Mouse (Mus musculus) neural tube, embryonic 10.5 days (tissue): ENCODE measurements at regions not wholly inside any gene's neighbourhood (a gene's known extent, or its start where the extent isn't known, plus 50 kb on each side); places are given as distances from the start of the nearest gene placed in this dataset.

Source experiments
- DNase-seq: peaks from one replicate; pipeline ENCODE4 v3.0.0-alpha.2; 2017; ENCODE audit warnings: low spot score; ENCODE audit errors: extremely low spot score

GRCm38 (mm10) chr5:118879808-118880478, 319.5 kb downstream of the Med13l start:
- peak; percentile 63 for DNase-seq

DNA sequence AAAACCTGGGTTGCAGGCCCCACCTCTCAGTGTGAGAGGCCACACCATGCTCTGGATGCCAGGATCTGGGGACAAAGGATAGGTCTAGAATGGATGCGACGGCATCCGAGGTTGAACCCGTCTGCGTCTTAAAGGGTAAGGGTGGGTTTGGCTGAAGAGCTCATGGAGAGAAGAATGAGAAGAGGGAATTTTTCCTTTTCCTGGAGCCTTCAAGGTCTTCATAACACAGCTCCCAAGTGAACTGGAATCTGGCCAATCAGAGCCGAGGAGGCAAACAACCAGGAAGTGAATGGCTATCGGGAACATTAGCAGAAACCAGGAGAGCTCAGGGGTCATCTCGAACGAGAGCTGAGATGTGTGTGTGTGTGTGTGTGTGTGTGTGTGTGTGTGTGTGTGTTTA, 320.1 kb downstream of the Med13l start:
- no peak for DNase-seq

DNA sequence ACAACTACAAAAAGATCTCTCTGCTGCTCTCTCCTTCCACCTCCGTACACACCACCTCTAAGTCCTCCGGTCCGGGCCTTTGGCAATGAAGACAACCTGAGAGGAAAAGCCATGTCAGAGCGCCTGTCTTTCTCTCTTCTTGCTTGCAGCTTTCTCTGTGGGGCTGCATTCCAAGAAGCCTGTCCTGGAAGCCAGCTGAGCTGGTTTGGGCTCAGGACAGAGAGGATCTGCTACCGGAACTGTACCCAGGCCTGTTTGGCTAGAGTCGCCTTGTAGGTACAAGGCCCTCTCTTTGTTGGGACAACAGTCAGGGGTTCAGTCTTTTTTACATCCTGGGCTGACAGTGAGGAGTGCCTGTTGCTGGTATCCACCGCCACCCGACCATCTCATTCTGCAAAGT, 321.4 kb downstream of the Med13l start:
- DNase-seq, result no peak

DNA sequence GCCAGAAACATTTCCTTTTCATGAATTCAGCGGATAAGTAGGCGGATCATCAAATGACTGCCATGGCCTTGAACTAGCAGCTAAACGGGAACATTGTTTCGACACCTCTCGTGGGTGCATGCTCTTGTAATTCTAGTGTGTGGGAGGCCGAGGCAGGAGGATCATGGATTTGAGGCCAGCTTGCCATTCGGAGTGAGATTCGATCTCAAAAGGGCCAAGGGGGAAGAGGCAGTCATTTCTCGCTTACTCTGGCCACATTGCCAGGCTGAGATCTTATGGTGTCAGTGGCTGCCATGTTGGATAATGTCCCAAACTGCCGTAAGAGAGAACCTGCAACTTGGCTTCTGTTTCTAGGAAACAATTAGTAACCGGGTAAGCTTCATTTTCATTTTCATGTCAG, 327.7 kb downstream of the Med13l start:
- DNase-seq, result no peak

DNA sequence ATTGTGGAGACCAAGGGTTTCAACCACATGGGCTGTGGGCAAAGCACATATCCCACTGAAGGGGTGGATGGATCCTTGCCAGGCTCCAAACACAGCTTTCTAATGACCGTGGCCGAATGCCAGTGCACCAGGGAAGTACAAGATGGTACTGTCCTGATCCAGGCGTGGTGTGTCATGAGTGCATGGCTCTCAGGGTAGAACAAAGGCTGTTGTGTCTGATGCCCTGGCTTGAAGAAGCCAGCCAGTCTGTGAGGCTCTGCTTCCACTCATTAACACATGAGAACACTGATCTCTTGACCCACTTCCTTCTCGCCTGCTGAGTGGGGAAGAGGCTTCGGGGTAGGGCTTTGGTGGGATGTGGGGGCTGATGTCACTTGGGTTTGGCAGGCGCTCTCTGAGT, 330.7 kb downstream of the Med13l start:
- no peak for DNase-seq

DNA sequence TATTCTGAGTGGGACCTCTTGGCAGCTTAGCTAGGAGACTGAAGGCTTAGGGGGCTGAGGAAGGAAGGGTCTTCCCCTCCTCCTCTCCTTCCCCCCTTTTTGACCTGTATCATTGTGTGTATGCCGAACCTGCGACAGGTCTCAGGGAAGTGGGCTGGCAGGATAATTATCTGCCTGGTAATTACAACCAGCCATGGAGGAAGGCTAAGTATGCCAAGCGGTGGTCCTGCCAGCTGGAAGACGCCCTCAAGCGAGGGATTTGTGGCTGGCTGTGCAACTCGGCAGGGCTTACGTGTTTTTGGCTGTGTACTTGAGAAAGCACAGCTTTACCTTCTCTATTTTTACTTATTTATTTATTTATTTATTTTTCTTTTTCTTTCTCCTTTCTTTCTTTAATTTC, 347.7 kb downstream of the Med13l start:
- DNase-seq, result no peak

GRCm38 (mm10) chr5:118909756-118910155, 349.3 kb downstream of the Med13l start:
- DNase-seq, result no peak

- DNase-seq, result no peak
These were observed 353.8 kb downstream of the Med13l start for GRCm38 (mm10) chr5:118914191-118914750.

GRCm38 (mm10) chr5:118923357-118923756, 362.9 kb downstream of the Med13l start:
- no peak for DNase-seq

GRCm38 (mm10) chr5:118929037-118929436, 368.6 kb downstream of the Med13l start:
- DNase-seq, result no peak

GRCm38 (mm10) chr5:118929990-118930501, 369.6 kb downstream of the Med13l start:
- DNase-seq, result peak; percentile 81

- DNase-seq, result no peak
These were observed 379.0 kb downstream of the Med13l start for GRCm38 (mm10) chr5:118939336-118940039.

- DNase-seq, result no peak
These were observed 383.8 kb downstream of the Med13l start for GRCm38 (mm10) chr5:118944256-118944655.

DNA sequence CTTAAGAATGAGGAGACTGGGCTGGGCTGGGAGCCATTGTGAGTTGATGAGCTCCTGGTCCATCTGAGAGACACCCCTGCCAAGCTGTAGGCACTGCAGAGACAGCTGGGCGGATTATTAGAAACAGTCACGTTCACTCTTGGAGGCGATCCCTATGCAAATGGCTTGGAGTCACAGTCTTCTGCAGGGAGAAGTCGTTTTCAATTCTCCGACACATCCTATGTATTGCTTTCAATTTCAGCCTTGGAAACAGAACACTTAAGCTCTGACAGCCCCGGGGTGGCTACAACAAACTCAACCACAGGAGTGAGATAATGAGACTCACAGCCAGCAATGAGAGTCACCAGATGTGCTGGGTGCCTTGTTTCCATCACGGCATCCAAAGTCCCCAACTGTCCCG, 385.6 kb downstream of the Med13l start:
- no peak for DNase-seq

DNA sequence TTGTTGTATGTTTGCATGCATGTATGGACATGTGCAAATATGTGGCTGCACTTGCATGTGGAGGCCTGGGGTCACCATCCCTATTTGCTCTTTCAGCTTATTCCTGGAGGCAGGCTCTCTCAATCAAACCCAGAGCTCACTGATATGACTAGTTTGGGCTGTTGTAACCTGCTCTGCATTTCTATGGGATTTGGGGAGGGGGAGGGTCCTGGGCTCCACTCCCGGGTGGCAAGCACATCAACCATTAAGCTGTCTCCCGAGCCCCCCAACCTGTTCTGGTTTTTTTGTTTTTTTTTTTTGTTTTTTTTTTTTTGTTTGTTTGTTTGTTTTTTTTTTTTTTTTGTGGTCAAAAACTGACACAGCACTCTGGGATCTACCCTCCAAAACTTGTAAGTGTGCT, 386.5 kb downstream of the Med13l start:
- DNase-seq, result no peak

DNA sequence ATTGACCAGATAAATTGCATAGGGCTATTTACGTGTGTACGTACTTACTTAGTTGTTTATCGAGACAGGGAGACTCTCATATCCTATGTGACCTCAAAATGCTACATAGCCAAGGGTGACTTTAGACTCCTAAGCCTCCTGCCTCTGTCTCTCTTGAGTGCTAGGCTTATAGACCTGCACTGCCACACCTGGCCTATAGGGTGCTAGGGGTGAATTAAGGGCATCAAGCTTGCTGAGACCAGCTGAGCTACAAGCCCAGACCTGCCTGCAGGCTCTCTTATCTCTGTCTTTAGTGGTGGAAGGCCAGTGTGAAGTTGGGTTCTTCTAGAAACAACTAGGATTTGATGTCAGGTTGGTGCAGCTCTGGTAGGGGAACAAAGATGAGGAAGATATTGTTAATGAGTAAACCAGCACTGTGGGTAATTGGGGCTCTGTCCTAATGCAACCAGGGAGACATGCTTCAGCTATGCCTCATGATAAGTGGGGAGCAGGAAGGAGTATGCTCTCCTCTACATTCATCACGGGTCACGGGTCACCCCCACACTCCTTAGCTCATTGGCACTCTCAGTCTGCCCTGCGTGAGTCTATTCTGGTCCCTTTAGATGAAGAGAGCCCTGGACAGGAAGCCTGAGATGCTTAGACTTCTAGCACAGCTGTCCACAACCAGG, 387.8 kb downstream of the Med13l start:
- no peak for DNase-seq

- DNase-seq, result no peak
These were observed 390.6 kb downstream of the Med13l start for GRCm38 (mm10) chr5:118951067-118951466.

DNA sequence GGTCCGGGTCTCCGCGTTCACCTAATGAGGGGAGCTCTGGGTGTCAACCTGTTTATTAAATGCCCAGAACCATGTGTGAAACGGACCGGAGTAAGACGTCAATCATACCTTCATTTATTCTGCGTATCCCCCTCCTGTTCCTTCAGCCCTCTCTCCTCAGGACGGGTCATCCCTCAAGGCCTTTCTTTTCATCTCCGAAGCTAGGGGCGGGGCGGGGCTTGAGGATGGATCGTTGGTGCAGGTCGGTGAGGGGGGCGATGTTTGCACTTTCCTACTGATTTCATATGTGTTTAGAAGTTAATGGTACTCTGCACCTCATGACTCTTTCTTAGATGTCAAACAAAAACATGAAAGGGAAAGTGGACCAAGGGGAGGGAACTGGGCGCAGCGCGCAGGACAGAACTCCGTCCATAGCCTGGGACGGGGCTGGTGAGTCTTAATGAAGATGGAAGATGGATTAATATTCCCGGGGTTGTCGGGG, 400.1 kb downstream of the Med13l start:
- DNase-seq, result peak; percentile 26

- DNase-seq, result peak; percentile 28
These were observed 400.6 kb downstream of the Med13l start for GRCm38 (mm10) chr5:118961091-118961490.

GRCm38 (mm10) chr5:118962152-118962551, 401.7 kb downstream of the Med13l start:
- no peak for DNase-seq

GRCm38 (mm10) chr5:118963001-118963400, 402.5 kb downstream of the Med13l start:
- no peak for DNase-seq

DNA sequence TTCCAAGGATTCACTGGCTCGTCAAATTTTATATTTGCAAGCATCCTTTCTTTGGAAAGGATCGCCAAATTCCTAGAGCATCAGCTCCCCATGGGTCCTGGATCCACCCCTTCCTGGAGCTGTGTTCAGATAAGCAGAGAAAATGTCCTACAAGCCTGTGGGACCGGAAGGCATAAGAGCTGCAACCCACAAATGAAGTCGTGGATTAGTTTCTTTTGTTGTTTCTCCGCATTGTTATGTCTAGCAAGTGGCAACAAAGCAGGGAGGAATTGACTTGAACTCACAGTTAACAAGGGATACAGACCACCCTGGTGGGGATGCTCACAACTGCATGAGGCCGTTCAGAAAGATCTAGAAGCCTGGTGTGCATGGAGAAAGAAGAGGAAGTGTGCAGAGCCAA, 406.4 kb downstream of the Med13l start:
- no peak for DNase-seq
